Mouse (Mus musculus) frontal cortex, postnatal 25 days (tissue): Measurements from ENCODE around the gene Cbx4.
"Not testable (repeated sequence)": the region's sequence is repeated elsewhere in the genome, so short reads cannot be mapped to it uniquely, and the experiment has no call there.

Experiments used
- DNase-seq, 2 experiments: peaks; one replicate each; pipeline ENCODE4 v3.0.0; 2022; ENCODE audit warnings: low spot score in 2 of 2

Gene Cbx4

DNA sequence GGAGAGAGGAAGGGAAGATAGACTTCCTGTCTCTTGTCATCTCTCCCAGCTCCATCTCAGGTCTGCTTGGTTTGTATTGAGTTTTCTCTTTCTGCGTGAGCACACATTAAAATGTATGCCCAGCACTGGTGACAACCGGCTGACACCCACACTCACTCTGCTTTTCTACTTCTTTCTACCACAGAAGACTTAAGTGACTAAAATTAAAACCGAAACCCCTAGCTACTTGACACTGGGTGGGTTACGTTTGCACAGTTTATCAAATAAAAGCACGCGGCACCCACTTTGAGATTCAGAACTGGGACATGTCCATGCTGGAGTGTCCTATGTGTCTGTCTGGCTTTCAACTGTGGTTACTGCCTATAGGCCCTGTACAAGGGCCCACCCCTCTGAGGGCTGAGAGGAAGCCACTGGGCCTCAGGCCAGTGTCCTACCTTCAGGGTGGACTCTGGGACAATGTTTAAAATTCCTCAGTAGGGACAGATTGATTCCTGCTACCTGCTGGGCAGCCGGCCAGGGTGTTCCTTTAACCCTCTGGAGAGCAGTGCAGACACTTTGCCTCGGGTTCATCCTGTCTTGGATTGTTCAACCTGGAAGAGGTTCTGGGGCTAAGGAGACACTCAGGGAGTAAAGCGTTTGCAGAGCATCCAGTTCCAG is 23.5 kb upstream of the Cbx4 start:
- no peak for DNase-seq

DNA sequence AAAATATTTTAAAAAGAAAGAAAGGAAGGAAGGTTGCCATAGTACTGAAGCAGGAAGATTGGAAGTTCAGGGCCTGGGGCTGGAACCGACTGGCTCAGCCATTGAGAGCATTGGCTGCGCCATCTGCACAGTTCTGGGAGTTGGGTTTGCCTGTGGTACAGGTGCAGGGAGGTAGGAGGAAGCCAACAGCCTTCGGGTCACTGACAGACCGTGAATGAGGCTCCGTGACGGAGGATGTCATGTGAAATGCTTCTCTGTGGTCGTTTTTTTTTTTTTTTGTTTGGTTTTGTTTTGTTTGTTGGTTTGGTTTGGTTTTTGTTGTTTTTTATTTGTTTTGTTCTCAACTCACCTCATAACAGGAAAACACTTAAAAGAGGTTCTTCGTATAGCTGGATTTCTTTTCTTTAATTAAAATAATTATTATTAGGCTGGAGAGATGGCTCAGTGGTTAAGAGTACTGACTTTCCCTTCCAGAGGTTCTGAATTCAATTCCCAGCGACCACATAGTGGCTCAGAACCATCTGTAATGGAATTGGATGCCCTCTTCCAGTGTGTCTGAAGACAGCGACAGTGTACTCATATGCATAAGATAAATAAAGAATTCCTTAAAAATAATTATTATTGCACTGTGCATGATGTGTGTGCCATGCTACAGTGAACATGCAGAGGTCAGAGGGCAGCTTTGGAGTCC is 22.7 kb upstream of the Cbx4 start:
- no peak for DNase-seq

DNA sequence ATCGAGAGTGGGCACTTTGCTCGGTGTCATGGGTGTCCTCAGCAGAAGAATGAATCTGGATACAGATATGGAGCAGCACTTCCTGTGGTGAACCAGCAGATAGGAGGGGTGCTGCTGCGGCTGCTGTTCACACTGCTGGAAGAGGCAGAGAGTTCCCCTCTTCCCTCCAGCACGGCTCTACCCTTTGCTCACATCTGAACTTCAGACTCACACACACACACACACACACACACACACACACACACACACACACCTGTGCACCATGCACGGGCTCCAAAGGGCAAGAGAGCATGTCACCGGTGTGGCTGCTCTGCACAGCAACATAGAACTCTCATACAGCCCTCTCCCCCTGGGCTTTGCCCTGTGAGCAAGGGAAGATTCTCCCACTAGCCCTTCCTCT is 20.3 kb upstream of the Cbx4 start:
- DNase-seq = no peak

DNA sequence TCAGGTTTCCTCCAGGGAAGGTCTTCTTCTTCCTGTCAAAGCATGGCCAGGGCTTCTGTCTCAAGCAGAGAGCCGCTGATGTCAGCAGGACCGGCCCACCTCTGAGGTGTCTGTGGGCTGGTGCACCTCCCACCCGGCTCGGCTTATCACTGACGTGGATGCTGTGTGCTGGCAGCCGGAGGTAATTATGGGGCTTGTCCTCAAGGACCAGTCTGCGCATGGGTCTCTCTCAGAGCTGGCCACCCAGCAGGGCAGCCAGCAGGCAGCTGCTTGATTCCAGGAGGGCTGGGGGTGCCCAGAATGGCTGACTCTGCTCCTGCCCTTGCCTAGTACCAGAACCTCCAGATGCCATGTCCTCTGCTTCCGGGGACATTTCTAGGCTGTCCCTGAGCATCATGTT is 19.7 kb upstream of the Cbx4 start:
- DNase-seq = no peak

DNA sequence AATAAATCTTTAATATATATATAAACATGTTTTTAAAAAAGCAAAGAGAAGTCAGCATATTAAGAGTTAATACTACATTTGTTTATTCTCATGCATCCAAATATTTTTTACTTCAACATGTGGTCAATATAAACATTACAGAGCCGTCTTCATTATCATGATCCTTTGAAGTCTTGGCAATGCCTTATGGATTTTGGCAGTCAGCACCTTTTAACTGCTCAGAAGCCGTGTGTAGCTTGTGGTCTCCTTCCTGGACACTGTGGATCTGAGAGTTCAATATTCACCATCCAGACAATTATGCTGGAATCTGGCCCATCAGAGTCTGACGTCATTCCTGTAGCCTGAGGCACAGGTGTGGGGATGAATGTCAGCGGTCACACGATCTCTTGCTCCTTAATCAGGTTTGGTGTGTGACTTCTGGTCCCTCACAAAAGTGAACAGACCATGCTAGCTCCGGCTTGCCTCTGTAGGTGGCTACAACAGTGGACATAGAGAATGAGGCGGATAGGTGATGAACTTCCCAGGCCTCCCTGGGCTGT is 19.1 kb upstream of the Cbx4 start:
- no peak for DNase-seq

DNA sequence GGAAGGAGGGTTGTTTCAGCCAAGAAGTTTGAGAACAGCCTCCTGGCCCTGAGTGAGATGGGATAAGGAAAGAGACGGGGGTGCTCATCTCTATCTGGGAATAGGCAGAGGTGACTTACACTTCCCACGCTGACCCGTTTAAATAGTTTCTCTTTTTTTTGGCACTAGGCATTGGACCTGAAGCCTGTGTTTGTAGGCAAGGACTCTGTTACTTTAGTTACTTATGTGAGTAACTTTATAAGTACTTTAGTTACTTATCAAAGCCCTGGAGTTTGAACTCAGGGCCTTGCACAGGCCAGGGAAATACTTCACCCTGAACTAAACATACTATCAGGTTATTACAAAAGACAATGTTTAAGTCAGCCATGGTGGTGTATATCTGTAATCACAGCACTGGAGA is 18.0 kb upstream of the Cbx4 start:
- DNase-seq = no peak

DNA sequence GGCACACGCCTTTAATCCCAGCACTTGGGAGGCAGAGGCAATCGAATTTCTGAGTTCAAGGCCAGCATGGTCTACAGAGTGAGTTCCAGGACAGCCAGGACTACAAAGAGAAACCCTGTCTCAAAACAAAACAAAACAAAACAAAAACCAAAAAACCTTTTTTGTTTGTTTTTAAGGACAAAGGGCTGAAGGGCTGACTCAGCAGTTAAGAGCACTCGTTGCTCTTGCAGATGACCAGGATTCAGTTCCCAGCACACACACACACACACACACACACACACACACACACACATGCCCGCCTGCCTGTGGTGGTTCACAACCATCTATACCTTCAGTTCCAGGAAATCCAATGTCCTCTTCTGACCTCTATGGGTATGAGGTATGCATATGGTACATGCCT is 14.3 kb upstream of the Cbx4 start:
- not testable (repeated sequence) for DNase-seq

DNA sequence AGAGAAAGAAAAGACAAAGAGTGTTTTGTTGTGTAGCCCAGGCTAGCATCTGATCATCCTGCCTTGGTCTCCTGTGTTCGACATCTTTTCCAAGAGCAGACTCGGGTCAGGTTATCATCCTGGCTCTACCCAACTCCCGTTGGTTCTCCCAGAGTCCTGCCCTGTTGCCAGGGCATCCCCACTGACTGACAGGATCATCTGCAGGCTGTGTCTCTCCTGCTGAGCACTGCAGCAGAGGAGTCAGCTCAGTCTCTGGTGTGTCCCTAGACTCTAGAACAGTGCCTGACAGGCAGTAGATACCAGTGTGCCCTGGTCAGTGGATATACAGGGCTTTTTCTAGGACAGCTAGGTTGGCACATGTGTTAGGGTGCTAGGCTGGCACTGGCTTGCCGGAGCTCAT is 12.2 kb upstream of the Cbx4 start:
- DNase-seq = no peak

DNA sequence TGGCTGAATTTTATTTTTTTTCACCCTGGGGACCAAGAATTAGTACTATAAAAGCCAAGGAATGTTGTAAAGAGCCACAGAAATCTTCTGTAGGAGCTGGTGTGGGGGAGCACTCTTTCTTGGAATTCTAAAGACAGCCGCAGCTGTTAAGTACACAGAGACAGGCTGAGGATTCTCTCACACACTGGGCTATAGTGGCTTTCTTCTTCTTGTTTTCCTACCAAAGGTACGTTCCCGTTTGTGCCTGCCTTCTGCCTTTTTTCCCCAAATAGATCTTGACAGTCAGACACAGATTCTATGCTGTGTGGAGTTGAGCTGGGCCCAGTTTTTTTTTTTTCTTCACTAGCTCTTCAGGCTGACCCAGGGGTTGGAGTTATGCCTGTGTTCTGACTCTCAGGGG is 9.4 kb upstream of the Cbx4 start:
- no peak for DNase-seq

DNA sequence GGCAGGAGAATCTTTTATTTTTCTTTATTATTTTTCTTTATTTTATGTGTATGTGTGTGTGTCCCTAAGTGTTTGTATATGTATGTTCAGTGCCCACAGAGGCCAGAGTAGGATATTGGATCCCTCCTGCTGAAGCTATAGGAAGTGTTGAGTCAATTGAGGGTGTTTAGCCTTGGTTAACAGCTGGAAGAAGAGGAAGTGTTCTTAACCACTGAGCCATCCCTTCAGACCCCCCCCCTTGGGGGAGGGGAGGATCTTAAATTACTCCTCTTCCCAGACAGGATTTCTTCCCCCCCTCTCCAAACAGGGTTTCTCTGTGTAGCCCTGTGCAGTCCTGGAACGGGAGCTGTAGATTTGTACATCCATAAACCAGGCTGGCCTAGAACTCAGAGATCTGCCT is 7.3 kb upstream of the Cbx4 start:
- no peak for DNase-seq

DNA sequence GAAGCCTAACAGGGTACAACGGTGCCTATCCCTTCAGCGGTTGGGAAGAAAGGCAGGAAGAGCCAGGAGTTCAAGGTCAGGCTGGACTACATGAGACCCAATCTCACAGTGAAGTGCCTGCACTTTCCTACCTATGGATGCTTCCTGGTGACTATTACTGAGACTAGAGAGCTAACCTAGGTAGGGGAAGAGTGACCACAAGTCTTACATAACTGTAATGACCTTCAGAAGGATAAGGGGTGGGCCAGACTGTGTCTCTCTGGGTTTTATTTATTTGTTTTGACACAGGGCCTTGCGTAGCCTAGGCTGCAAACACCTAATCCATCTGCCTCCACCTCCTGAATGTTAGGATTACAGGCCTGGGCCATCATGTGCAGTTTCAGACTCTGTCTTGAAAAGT is 6.3 kb upstream of the Cbx4 start:
- no peak for DNase-seq

DNA sequence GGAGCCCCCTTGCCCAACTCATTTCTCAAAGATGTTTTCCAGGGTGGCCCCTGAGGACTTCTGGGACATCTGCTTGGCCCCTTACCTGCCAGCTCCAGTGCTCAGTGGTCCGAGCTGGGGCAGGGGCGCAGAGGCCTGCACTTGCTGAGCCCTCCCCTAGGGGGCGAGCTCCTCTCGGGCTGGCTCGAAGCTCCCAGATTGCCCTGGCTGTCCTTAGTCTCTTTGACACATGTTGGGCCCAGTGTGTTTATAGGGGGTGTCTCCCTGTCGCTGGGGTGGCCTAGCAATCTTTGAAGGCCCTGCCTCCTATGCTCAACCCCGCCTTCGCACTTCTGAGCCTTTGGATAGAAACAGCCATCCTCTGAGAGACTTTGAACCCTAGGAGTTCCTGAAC is 5.6 kb upstream of the Cbx4 start:
- no peak for DNase-seq

DNA sequence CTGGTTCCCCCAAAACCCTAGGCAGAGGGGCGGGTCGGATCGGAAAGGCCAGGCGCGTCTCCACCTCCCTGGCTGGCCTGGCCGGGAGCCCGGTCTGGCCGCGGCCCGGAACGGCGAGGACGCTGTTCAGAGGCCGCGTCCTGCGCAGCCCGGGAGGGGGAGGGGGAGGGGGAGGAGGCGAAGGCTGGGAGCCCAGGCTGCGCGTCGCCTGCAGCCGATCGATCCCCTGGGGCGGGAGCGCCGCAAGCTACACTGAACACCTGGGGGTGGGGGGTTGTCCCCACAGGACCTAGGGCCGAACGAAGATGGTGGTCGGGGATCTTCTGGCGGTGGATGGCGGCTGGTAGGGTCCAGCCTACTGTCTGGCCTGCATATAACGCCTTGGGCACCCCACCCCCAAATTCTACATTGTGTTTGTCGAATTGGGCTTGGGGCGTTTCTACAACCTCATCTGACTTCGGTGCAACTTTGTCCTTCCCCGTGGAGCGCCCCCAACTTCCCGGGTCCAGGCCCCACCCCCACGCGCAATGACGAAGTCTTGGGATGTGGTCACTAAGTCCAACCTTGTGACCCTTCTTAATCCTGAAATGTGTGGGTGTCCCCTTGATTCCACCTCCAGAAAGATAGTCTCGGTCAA is 5.1 kb upstream of the Cbx4 start:
- no peak for DNase-seq

DNA sequence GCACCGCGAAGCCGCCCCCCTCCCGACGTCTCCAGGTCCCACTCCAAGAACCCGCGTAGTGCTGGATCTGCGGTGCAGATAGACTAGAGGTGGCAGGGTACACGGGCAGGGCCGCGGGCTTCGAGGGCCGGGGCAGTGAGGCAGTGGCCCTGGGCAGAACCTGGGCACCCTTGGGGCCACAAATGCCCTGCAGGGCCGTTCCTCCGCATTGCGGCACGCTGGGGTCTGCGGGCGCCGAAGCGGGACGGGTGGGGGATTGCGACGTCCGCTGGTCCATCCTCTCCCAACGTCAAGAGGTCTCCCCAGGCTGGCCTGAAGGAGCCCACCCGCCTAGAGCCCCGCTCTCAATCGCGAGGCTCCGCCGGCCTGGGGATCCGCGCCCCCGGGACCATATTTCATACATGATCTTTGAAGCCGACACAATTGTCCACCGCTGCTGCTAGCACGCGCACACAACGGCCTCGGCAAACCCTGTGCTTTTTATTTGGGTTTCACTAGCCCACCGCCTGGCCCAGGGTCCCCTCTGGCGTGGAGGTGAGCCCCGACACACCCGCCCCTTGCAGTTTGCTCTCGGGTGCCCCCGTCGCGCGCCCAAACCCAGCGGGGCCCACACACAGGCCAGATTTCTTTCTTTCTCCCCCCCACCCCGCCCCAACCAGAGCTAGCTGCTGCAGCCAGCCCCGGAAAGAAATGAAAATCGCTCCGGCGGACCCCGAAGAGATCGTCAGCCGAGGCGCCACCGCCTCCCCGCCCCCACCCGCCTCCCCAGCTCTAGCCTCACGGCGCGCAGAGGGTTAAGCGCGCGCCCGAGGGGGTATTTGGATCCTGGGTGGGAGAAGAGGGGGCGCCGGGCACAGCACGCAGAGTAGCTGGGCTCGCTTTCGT is 4.3 kb upstream of the Cbx4 start:
- DNase-seq = no peak

DNA sequence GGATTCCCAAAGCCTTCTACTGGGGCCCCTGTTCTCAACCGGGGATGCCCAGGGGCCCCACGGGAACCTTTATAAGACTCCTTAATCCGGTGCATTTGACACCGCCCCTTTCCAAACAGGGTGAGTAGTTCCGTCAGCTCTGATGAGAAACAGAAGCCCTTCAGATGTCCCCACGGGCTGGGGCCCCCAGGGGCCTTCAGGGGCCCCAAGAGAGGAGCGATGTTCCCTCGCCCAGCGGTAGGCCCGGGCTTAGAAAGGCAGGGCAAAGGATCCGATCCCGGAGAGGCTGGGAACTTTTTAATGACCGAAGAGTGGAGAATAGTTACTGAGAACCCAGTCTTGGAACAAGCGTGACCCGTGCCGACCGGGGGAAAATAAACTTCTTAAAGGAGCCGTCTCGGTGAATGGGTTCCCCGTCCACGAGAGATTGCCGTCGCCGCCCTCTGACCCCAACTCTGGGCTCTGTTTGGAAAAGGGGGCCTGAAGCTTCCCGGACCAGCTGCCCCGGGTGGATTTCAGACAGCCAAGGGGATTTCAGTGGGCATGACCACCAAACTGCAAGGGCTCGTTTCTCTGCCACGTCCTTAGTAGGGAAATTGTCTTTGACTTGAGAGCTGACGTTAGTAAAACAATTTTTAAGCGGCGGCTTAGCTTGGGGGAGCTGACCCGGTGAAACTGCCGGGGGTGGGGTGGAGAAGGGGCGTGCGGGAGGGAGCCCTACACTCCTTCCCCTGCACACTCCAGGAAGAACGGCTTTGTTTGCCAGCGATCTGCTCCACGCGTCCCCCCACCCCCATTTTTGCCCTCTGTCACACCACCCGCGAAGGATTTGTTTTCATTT is 3.4 kb upstream of the Cbx4 start:
- DNase-seq = no peak

DNA sequence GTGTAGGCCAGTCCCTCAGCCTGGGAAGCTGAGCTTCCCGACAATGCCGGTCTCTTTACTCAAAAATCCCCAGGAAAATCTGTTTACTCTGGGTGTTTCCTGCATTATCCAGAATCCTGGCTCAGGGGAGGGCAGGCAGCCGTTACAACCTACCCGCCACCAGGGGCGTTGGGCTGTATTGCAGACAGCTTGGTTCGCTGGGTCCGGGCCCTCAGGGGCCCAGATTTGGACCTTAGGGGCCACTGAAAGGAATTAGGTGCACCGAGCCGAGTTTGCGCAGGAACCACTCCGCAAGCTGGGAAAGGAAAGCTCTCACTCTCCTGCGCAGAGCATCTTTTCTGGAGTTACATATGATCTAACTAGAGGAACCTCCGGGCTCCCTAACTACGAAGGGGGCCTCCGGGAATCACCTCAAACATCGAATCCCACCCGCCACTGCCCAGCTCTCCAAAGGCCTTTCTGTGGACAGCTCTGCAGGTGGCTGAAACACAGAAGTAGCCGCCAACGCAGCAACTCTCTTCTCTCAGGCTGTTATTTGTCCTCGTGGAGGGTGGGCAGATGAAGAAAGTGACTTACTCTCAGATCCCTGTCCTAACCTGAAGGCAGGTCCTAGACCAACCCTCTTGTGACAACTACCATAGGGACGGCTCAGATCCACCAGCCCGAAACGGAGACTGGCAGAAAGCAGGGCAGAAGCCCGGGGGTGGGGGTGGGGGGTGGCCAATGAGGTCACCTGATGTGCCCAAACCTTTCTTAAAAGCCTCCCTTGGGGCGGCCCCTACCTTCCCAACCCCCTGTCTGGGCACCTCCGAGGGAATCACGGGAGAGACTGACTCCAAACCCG is 2.6 kb upstream of the Cbx4 start:
- no peak for DNase-seq

DNA sequence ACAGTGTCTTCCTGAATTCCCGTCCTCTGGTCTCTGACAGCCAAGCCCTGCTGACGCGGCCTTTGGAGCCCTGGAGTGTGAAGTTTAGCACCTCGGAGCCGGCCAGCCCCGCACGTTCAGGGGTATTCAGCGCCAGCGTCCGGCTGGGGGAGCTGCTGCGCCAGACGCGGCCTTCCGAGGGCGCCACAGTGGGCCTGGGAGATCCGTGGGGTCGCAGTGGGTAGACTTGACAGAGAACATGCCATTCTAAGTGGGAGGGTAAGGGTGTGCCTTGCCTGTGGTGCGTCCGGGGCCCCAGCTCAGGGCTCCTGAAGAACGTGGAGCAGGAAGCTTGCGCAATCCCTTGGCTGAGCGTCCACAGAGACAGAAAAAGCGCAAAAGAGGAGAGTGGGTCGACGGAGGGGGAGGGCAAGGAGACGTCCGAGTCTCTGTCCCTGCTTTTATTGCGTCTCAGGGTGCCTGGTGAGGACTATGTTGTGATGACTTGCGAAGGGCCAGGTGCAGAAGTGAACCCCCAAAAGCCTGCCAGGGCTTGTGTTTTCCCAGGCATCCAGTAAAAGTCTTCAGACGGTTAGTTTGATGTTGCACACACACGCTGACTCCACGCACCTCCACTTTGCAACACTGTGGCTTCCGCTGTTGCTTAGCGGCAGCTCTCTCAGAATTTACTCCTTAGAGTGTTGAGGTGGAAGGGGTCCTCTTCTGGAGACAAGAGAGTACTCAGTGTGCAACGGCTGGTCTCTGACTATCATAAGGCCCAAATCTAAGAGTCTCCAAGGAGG is 1.5 kb upstream of the Cbx4 start:
- DNase-seq = no peak

DNA sequence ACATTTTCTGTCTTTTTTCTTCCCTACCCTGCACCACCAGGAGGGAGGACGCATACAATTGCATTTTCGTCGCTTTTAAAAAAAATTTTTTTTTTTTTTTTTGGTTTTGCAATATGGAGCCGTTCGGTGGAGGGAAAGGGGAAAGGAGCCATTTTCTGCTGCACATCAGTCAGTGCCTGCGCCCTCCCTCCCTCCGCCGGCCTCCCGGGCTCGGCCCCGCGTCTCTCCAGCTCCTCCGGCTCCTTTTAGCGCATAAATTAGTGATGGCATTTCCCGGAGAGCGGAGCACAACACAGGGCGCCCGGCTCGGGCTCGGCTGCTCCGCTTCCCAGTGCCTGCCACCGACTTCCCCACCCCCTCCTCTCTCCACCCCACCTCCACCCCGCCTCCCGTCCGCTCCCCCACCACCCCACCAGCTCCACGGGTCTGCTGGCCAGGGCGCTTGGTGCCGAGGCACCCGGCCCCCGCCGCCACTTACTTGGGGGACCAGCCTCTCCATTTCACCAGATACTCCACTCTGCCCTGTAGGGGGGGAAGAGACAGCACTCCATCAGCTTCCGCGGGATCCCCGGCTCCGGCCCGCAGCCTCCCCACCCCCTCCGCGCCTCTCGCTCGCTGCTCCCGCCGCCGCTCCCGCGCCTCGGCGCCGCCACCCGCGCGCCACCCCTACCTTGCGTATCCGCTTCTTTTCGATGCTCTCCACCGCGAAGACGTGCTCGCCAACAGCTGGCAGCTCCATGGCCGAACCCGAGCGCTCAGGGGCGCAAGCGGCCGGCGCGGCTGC is 550 bp downstream of the Cbx4 start:
- DNase-seq = no peak
